Mouse (Mus musculus): ENCODE results near the gene Usp36. TPM values are rescaled to one million over a fixed set of nuclear protein-coding genes. Genes with fewer than 3 reads are reported as not detected.
A peak's percentile ranks its signal among the peaks of the same experiment; 100 is the strongest.

Usp36 gene
- polyA plus RNA-seq, 1 experiment, result 3.9 TPM

GRCm38 (mm10) chr11:118263146-118263545, 26.9 kb downstream of the Usp36 start:
- no peaks in the 10 kb centered on the region for H3K4me1 ChIP-seq (ENCODE audit: control insufficient read depth, insufficient read depth, low read length)
- H3K36me3 ChIP-seq (ENCODE audit: control insufficient read depth, insufficient read depth, low read length), result no peaks in the 10 kb centered on the region
- no peaks in the 10 kb centered on the region for H3K27me3 ChIP-seq (ENCODE audit: control insufficient read depth, insufficient read depth, low read length)
- H3K27ac ChIP-seq (ENCODE audit: control insufficient read depth, insufficient read depth, low read depth, low read length), result no peak overlapping the region
- TF ChIP-seq CTCF (IDR thresholded peaks at IDR 0.05; ENCODE audit: control insufficient read depth, insufficient read depth, insufficient replicate concordance, low read depth, low read length) (no peak), POLR2A (IDR thresholded peaks at IDR 0.05; ENCODE audit: control insufficient read depth, low read depth, low read length) (no peak)
- H3K4me3 ChIP-seq (ENCODE audit: control insufficient read depth, low read depth, low read length), result no peak overlapping the region

- no peak overlapping the region for H3K27ac ChIP-seq (ENCODE audit: control insufficient read depth, insufficient read depth, low read depth, low read length)
- H3K36me3 ChIP-seq (ENCODE audit: control insufficient read depth, insufficient read depth, low read length), result no peaks in the 10 kb centered on the region
- H3K4me3 ChIP-seq (ENCODE audit: control insufficient read depth, low read depth, low read length), result no peak overlapping the region
- H3K27me3 ChIP-seq (ENCODE audit: control insufficient read depth, insufficient read depth, low read length), result no peaks in the 10 kb centered on the region
- H3K4me1 ChIP-seq (ENCODE audit: control insufficient read depth, insufficient read depth, low read length), result no peaks in the 10 kb centered on the region
- TF ChIP-seq CTCF (IDR thresholded peaks at IDR 0.05; ENCODE audit: control insufficient read depth, insufficient read depth, insufficient replicate concordance, low read depth, low read length) (no peak), POLR2A (IDR thresholded peaks at IDR 0.05; ENCODE audit: control insufficient read depth, low read depth, low read length) (no peak)
These were observed 30.0 kb downstream of the Usp36 start for GRCm38 (mm10) chr11:118260081-118260480.

GRCm38 (mm10) chr11:118259580-118259979, 30.5 kb downstream of the Usp36 start:
- Histone ChIP-seq H3K4me3 (ENCODE audit: control insufficient read depth, low read depth, low read length) (no peak overlapping the region), H3K4me1 (ENCODE audit: control insufficient read depth, insufficient read depth, low read length) (no peaks in the 10 kb centered on the region), H3K36me3 (ENCODE audit: control insufficient read depth, insufficient read depth, low read length) (no peaks in the 10 kb centered on the region), H3K27me3 (ENCODE audit: control insufficient read depth, insufficient read depth, low read length) (no peaks in the 10 kb centered on the region), H3K27ac (ENCODE audit: control insufficient read depth, insufficient read depth, low read depth, low read length) (no peak overlapping the region)
- no peak for TF ChIP-seq CTCF (IDR thresholded peaks at IDR 0.05; ENCODE audit: control insufficient read depth, insufficient read depth, insufficient replicate concordance, low read depth, low read length)
- TF ChIP-seq POLR2A (IDR thresholded peaks at IDR 0.05; ENCODE audit: control insufficient read depth, low read depth, low read length), result no peak

- Histone ChIP-seq H3K27me3 (ENCODE audit: control insufficient read depth, insufficient read depth, low read length) (no peaks in the 10 kb centered on the region), H3K4me3 (ENCODE audit: control insufficient read depth, low read depth, low read length) (no peak overlapping the region), H3K4me1 (ENCODE audit: control insufficient read depth, insufficient read depth, low read length) (no peaks in the 10 kb centered on the region), H3K27ac (ENCODE audit: control insufficient read depth, insufficient read depth, low read depth, low read length) (no peak overlapping the region), H3K36me3 (ENCODE audit: control insufficient read depth, insufficient read depth, low read length) (no peaks in the 10 kb centered on the region)
- no peak for TF ChIP-seq POLR2A (IDR thresholded peaks at IDR 0.05; ENCODE audit: control insufficient read depth, low read depth, low read length)
- TF ChIP-seq CTCF (IDR thresholded peaks at IDR 0.05; ENCODE audit: control insufficient read depth, insufficient read depth, insufficient replicate concordance, low read depth, low read length), result no peak
These were observed 33.7 kb downstream of the Usp36 start for GRCm38 (mm10) chr11:118256371-118256770.

- Histone ChIP-seq H3K4me1 (ENCODE audit: control insufficient read depth, insufficient read depth, low read length) (no peaks in the 10 kb centered on the region; the same call in 1 of the 2 replicates), H3K4me3 (ENCODE audit: control insufficient read depth, low read depth, low read length) (no peak overlapping the region), H3K36me3 (ENCODE audit: control insufficient read depth, insufficient read depth, low read length) (no peaks in the 10 kb centered on the region), H3K27ac (ENCODE audit: control insufficient read depth, insufficient read depth, low read depth, low read length) (no peak overlapping the region), H3K27me3 (ENCODE audit: control insufficient read depth, insufficient read depth, low read length) (no peaks in the 10 kb centered on the region)
- TF ChIP-seq CTCF (IDR thresholded peaks at IDR 0.05; ENCODE audit: control insufficient read depth, insufficient read depth, insufficient replicate concordance, low read depth, low read length) (no peak), POLR2A (IDR thresholded peaks at IDR 0.05; ENCODE audit: control insufficient read depth, low read depth, low read length) (no peak)
These were observed 35.7 kb downstream of the Usp36 start for GRCm38 (mm10) chr11:118254159-118254951.

GRCm38 (mm10) chr11:118253447-118254158, 36.4 kb downstream of the Usp36 start:
- H3K27ac ChIP-seq (ENCODE audit: control insufficient read depth, insufficient read depth, low read depth, low read length), result no peak overlapping the region
- no peaks in the 10 kb centered on the region for H3K27me3 ChIP-seq (ENCODE audit: control insufficient read depth, insufficient read depth, low read length)
- no peak for TF ChIP-seq POLR2A (IDR thresholded peaks at IDR 0.05; ENCODE audit: control insufficient read depth, low read depth, low read length)
- H3K36me3 ChIP-seq (ENCODE audit: control insufficient read depth, insufficient read depth, low read length), result no peaks in the 10 kb centered on the region
- peaks cover 7% of the 10 kb centered on the region for H3K4me1 ChIP-seq (ENCODE audit: control insufficient read depth, insufficient read depth, low read length)
- H3K4me3 ChIP-seq (ENCODE audit: control insufficient read depth, low read depth, low read length), result no peak overlapping the region

GRCm38 (mm10) chr11:118249012-118249383, 41.0 kb downstream of the Usp36 start:
- Histone ChIP-seq H3K27me3 (ENCODE audit: control insufficient read depth, insufficient read depth, low read length) (no peaks in the 10 kb centered on the region), H3K36me3 (ENCODE audit: control insufficient read depth, insufficient read depth, low read length) (no peaks in the 10 kb centered on the region), H3K27ac (ENCODE audit: control insufficient read depth, insufficient read depth, low read depth, low read length) (peak overlapping the region; percentile 87), H3K4me3 (ENCODE audit: control insufficient read depth, low read depth, low read length) (peak overlapping the region; percentile 96), H3K4me1 (ENCODE audit: control insufficient read depth, insufficient read depth, low read length) (peaks cover 10% of the 10 kb centered on the region)
- no peak for TF ChIP-seq POLR2A (IDR thresholded peaks at IDR 0.05; ENCODE audit: control insufficient read depth, low read depth, low read length)

All from testis, adult 2 months (tissue).